ENCODE assay signal across 35 mouse cellular contexts in genomic region chr11:57835931-57836330, GRCm38 (mm10). TPM values are rescaled to one million over a fixed set of nuclear protein-coding genes. Genes with fewer than 3 reads are reported as not detected.
DNase-seq lines count a peak whose midpoint lies in the region; ATAC-seq lines count a peak whose summit lies in the region.
"Had no signal": no experiment of that assay in that cellular context is flagged by ENCODE, and none has a peak within 500 bp of the region (broad histone marks: within the 10 kb centered on the region; RNA-seq: fewer than 3 reads in every experiment).

No protein-coding gene starts in this region.

- H3K9me3 ChIP-seq in heart, embryonic 11.5 days (replicated peaks; ENCODE audit: control insufficient read depth, low read length): no peaks in the 10 kb centered on the region
- no peaks in the 10 kb centered on the region for H3K9me3 ChIP-seq in heart, embryonic 14.5 days (ENCODE audit: control insufficient read depth, low read length)
- H3K9me3 ChIP-seq in midbrain, embryonic 11.5 days (ENCODE audit: control insufficient read depth, low read length): no peaks in the 10 kb centered on the region
- no peaks in the 10 kb centered on the region for H3K9me3 ChIP-seq in midbrain, embryonic 13.5 days
- H3K9me3 ChIP-seq in intestine, embryonic 16.5 days (ENCODE audit: control insufficient read depth, low read length): no peaks in the 10 kb centered on the region
- H3K9me3 ChIP-seq: embryonic facial prominence, embryonic 12.5 days; embryonic facial prominence, embryonic 15.5 days; heart, embryonic 15.5 days; hindbrain, embryonic 10.5 days had no signal

- no peaks in the 10 kb centered on the region for H3K36me3 ChIP-seq in heart, embryonic 11.5 days (ENCODE audit: control insufficient read depth, insufficient read depth, low read length)
- no peaks in the 10 kb centered on the region for H3K36me3 ChIP-seq in heart, embryonic 14.5 days (ENCODE audit: control insufficient read depth, insufficient read depth, low read length)
- no peaks in the 10 kb centered on the region for H3K36me3 ChIP-seq in midbrain, embryonic 11.5 days (ENCODE audit: control insufficient read depth, insufficient read depth, low read length)
- H3K36me3 ChIP-seq in midbrain, embryonic 13.5 days: no peaks in the 10 kb centered on the region
- H3K36me3 ChIP-seq in intestine, embryonic 16.5 days (ENCODE audit: control insufficient read depth, insufficient read depth, low read length): no peaks in the 10 kb centered on the region
- H3K36me3 ChIP-seq: embryonic facial prominence, embryonic 12.5 days; embryonic facial prominence, embryonic 15.5 days; heart, embryonic 15.5 days; hindbrain, embryonic 10.5 days had no signal

- DNase-seq in heart, postnatal 4 days: no peak
- no peak for DNase-seq in heart, adult 18-20 months
- peak; percentile 90 for DNase-seq in midbrain, embryonic 11.5 days (ENCODE audit: low spot score, missing footprints)
- no peak for DNase-seq in right cerebral cortex, postnatal 25 days
- DNase-seq: adrenal gland, adult 2 months; adrenal gland, postnatal 14 days; cerebellum, adult 11 months; cerebellum, adult 2 months; cerebellum, adult 9-11 months; cerebellum, postnatal 25 days; embryo, embryonic 11 days; forebrain, postnatal 0 days; gastrocnemius, adult 2 months; gastrocnemius, postnatal 14 days; heart, adult 11 months; heart, postnatal 14 days; kidney, adult 2 months had no signal

- H3K4me2 ChIP-seq in heart, embryonic 11.5 days: peak overlapping the region; percentile 64; the same call in 1 of the 2 replicates
- H3K4me2 ChIP-seq in heart, embryonic 14.5 days (ENCODE audit: low read length): no peak overlapping the region; the same call in 1 of the 2 replicates
- no peak overlapping the region for H3K4me2 ChIP-seq in midbrain, embryonic 11.5 days
- H3K4me2 ChIP-seq in midbrain, embryonic 13.5 days (replicated peaks): no peak overlapping the region
- H3K4me2 ChIP-seq in intestine, embryonic 16.5 days (ENCODE audit: low read depth, low read length): no peak overlapping the region
- H3K4me2 ChIP-seq: embryonic facial prominence, embryonic 12.5 days; embryonic facial prominence, embryonic 15.5 days; hindbrain, embryonic 14.5 days had no signal

- no peak overlapping the region for H3K4me3 ChIP-seq in heart, embryonic 11.5 days (ENCODE audit: low read depth, low read length)
- no peak overlapping the region for H3K4me3 ChIP-seq in heart, embryonic 14.5 days (ENCODE audit: control insufficient read depth in 1 of 2, insufficient read depth in 1 of 2, low read depth in 1 of 2, low read length in 2 of 2)
- H3K4me3 ChIP-seq in midbrain, embryonic 11.5 days (ENCODE audit: low read depth, low read length): no peak overlapping the region
- no peak overlapping the region for H3K4me3 ChIP-seq in midbrain, embryonic 13.5 days (replicated peaks)
- no peak overlapping the region for H3K4me3 ChIP-seq in intestine, embryonic 16.5 days (ENCODE audit: low read length)
- H3K4me3 ChIP-seq: embryonic facial prominence, embryonic 12.5 days; gastrocnemius, adult 2 months; hindbrain, embryonic 10.5 days had no signal

- peaks cover 84% of the 10 kb centered on the region for H3K27me3 ChIP-seq in heart, embryonic 11.5 days (ENCODE audit: control insufficient read depth, insufficient read depth, low read length)
- peaks cover 87% of the 10 kb centered on the region for H3K27me3 ChIP-seq in heart, embryonic 14.5 days (ENCODE audit: control insufficient read depth, insufficient read depth, low read length)
- H3K27me3 ChIP-seq in midbrain, embryonic 11.5 days (ENCODE audit: control insufficient read depth, insufficient read depth, low read length): peaks cover 99% of the 10 kb centered on the region
- H3K27me3 ChIP-seq in midbrain, embryonic 13.5 days: peaks cover 96% of the 10 kb centered on the region
- H3K27me3 ChIP-seq in intestine, embryonic 16.5 days (replicated peaks; ENCODE audit: control insufficient read depth, insufficient read depth, low read length): peaks cover 49% of the 10 kb centered on the region

- H3K9ac ChIP-seq in heart, embryonic 11.5 days (ENCODE audit: low read depth, low read length): peak overlapping the region; percentile 1; the same call in 1 of the 2 replicates
- no peak overlapping the region for H3K9ac ChIP-seq in heart, embryonic 14.5 days (ENCODE audit: low read length)
- H3K9ac ChIP-seq in midbrain, embryonic 11.5 days (ENCODE audit: low read length): no peak overlapping the region
- no peak overlapping the region for H3K9ac ChIP-seq in midbrain, embryonic 13.5 days (replicated peaks)
- H3K9ac ChIP-seq in intestine, embryonic 16.5 days (ENCODE audit: low read depth, low read length): no peak overlapping the region
- H3K9ac ChIP-seq: embryonic facial prominence, embryonic 12.5 days; embryonic facial prominence, embryonic 15.5 days; forebrain, postnatal 0 days; hindbrain, embryonic 14.5 days had no signal

- H3K27ac ChIP-seq in heart, embryonic 11.5 days (ENCODE audit: low read depth, low read length): peak overlapping the region; percentile 41; the same call in 1 of the 2 replicates
- H3K27ac ChIP-seq in heart, embryonic 14.5 days (replicated peaks in 1 of 2; ENCODE audit: control insufficient read depth in 1 of 2, insufficient read depth in 1 of 2, low read depth in 2 of 2, low read length in 2 of 2): peak overlapping the region; percentile 28 to 51; a peak in 2 of 4 replicates
- H3K27ac ChIP-seq in midbrain, embryonic 11.5 days (ENCODE audit: low read depth, low read length): no peak overlapping the region
- no peak overlapping the region for H3K27ac ChIP-seq in midbrain, embryonic 13.5 days
- H3K27ac ChIP-seq in intestine, embryonic 16.5 days (ENCODE audit: low read length): peak overlapping the region; percentile 11; the same call in 1 of the 2 replicates
- H3K27ac ChIP-seq: embryonic facial prominence, embryonic 12.5 days; embryonic facial prominence, embryonic 15.5 days; gastrocnemius, adult 2 months; heart, embryonic 15.5 days; hindbrain, embryonic 10.5 days; hindbrain, embryonic 14.5 days; hindbrain, postnatal 0 days had no signal

- 17% methylated on average over 3 of the region's 3 CpGs for WGBS in heart, embryonic 11.5 days (ENCODE audit: insufficient replicate concordance)
- 38% methylated on average over 3 of the region's 3 CpGs for WGBS in heart, embryonic 14.5 days
- 8% methylated on average over 3 of the region's 3 CpGs for WGBS in midbrain, embryonic 11.5 days
- WGBS in midbrain, embryonic 13.5 days: 7% methylated on average over 3 of the region's 3 CpGs
- WGBS in intestine, embryonic 16.5 days: 39% methylated on average over 3 of the region's 3 CpGs

- ATAC-seq in heart, embryonic 11.5 days (replicated peaks; ENCODE audit: insufficient number of reproducible peaks, low FRiP score, low TSS enrichment): no peak
- ATAC-seq in heart, embryonic 14.5 days (ENCODE audit: insufficient number of reproducible peaks, insufficient read depth, low FRiP score, low read depth): no peak
- ATAC-seq in midbrain, embryonic 11.5 days (ENCODE audit: low FRiP score): no peak
- no peak for ATAC-seq in midbrain, embryonic 13.5 days
- no peak for ATAC-seq in intestine, embryonic 16.5 days
- ATAC-seq: CD4-positive, CD25-positive, alpha-beta regulatory T cell, adult 4 months; forebrain, embryonic 14.5 days; forebrain, postnatal 0 days; hindbrain, postnatal 0 days; inflammation-experienced regulatory T-cells, adult 6 months had no signal

- peaks cover 14% of the 10 kb centered on the region for H3K4me1 ChIP-seq in heart, embryonic 11.5 days (ENCODE audit: control insufficient read depth, insufficient read depth, low read length)
- peaks cover 6 to 11% of the 10 kb centered on the region in 2 experiments for H3K4me1 ChIP-seq in heart, embryonic 14.5 days (ENCODE audit: control insufficient read depth in 2 of 2, insufficient read depth in 2 of 2, low read length in 2 of 2)
- no peaks in the 10 kb centered on the region for H3K4me1 ChIP-seq in midbrain, embryonic 11.5 days (ENCODE audit: control insufficient read depth, insufficient read depth, low read length)
- H3K4me1 ChIP-seq in midbrain, embryonic 13.5 days (replicated peaks): peaks cover 23% of the 10 kb centered on the region
- H3K4me1 ChIP-seq in intestine, embryonic 16.5 days (ENCODE audit: control insufficient read depth, insufficient read depth, low read length): peaks cover 19% of the 10 kb centered on the region

RNA-seq across cellular contexts. Expression of gene Hand1, which starts 3.3 kb away (rescaled TPM):
- 58.1 and 61.9 TPM in 2 replicates for polyA plus RNA-seq in heart, embryonic 11.5 days (2014; fragmentation: Nextera tagmentation; extraction: Ambion mirVana)
- total RNA-seq in heart, postnatal 4 days (2021): under 1 TPM; 0.74 to 0.81 TPM
- polyA plus RNA-seq in heart, embryonic 14.5 days (2014; fragmentation: Nextera tagmentation; extraction: Ambion mirVana): 13.0 and 14.1 TPM in 2 replicates
- not detected for total RNA-seq in heart, adult 18-20 months (2021)
- polyA plus RNA-seq in midbrain, embryonic 11.5 days (2014; fragmentation: Nextera tagmentation; extraction: Ambion mirVana): not detected in 2 replicates
- polyA plus RNA-seq in midbrain, embryonic 13.5 days (2015; fragmentation: Nextera tagmentation; extraction: Ambion mirVana): not detected in 2 replicates
- polyA plus RNA-seq in intestine, embryonic 16.5 days (2015; fragmentation: Nextera tagmentation; extraction: Ambion mirVana): 22.0 and 23.0 TPM in 2 replicates
- total RNA-seq: common myeloid progenitor, adult 5-6 weeks; forebrain, postnatal 0 days; gastrocnemius, adult 2 months; gastrocnemius, postnatal 14 days; gastrocnemius, postnatal 4 days; heart, postnatal 14 days; hindbrain, postnatal 0 days; MEL had no signal
- polyA plus RNA-seq: C2C12; CD4-positive, CD25-positive, alpha-beta regulatory T cell, adult 4 months; cerebellum, adult 2 months; forebrain, embryonic 11.5 days; forebrain, embryonic 14.5 days; forebrain, postnatal 0 days; hindbrain, embryonic 14.5 days; hindbrain, postnatal 0 days; inflammation-experienced regulatory T-cells, adult 6 months had no signal

RNA-seq across cellular contexts. Expression of gene Sap30l, which starts 34.5 kb away (rescaled TPM):
- polyA plus RNA-seq in heart, embryonic 11.5 days (2014; fragmentation: Nextera tagmentation; extraction: Ambion mirVana): 10.7 and 10.8 TPM in 2 replicates
- 10 to 100 TPM; 31.9 to 36.7 TPM for total RNA-seq in heart, postnatal 4 days (2021)
- polyA plus RNA-seq in heart, embryonic 14.5 days (2014; fragmentation: Nextera tagmentation; extraction: Ambion mirVana): 14.2 and 20.4 TPM in 2 replicates
- total RNA-seq in heart, adult 18-20 months (2021): 10 to 100 TPM; 48.5 to 51.8 TPM
- 14.5 and 14.7 TPM in 2 replicates for polyA plus RNA-seq in midbrain, embryonic 11.5 days (2014; fragmentation: Nextera tagmentation; extraction: Ambion mirVana)
- polyA plus RNA-seq in midbrain, embryonic 13.5 days (2015; fragmentation: Nextera tagmentation; extraction: Ambion mirVana): 8.9 and 9.8 TPM in 2 replicates
- 5.9 and 6.7 TPM in 2 replicates for polyA plus RNA-seq in intestine, embryonic 16.5 days (2015; fragmentation: Nextera tagmentation; extraction: Ambion mirVana)

Comparison
In these comparisons a context has a peak if more than half of its experiments do, and no peak if none do; other contexts are left out.
1. H3K27ac ChIP-seq: peak in heart, embryonic 11.5 days (single experiment), heart, embryonic 14.5 days (2 of 2) and intestine, embryonic 16.5 days (single experiment); none in midbrain, embryonic 11.5 days (single experiment) and midbrain, embryonic 13.5 days (single experiment).
2. RNA of gene Hand1, which starts 3.3 kb away (polyA plus RNA-seq): 58.1 to 61.9 TPM in heart, embryonic 11.5 days, 22.0 to 23.0 TPM in intestine, embryonic 16.5 days and 13.0 to 14.1 TPM in heart, embryonic 14.5 days; not detected in midbrain, embryonic 11.5 days and not detected in midbrain, embryonic 13.5 days; every median in the first group is over 10 times any median in the second.